Mouse (Mus musculus): ENCODE data around the gene Srrt.

- TF ChIP-seq CTCF (IDR thresholded peaks at IDR 0.05; ENCODE audit: low read depth) (no peak), EP300 (IDR thresholded peaks at IDR 0.05; ENCODE audit: low read depth) (no peak)
Measured at GRCm38 (mm10) chr5:137347856-137348255, 40.4 kb upstream of the Srrt start.
